Mouse (Mus musculus): ENCODE measurements around the gene Thada.
"Not testable (repeated sequence)": the region's sequence is repeated elsewhere in the genome, so short reads cannot be mapped to it uniquely, and the experiment has no call there.

The Thada gene

GRCm38 (mm10) chr17:84233758-84234157, 232.2 kb downstream of the Thada start:
- DNase-seq (ENCODE audit: inconsistent age in 2 of 2, low spot score in 1 of 2) = no peak

GRCm38 (mm10) chr17:84231361-84231760, 234.6 kb downstream of the Thada start:
- DNase-seq (ENCODE audit: inconsistent age in 2 of 2, low spot score in 1 of 2) = no peak

DNA sequence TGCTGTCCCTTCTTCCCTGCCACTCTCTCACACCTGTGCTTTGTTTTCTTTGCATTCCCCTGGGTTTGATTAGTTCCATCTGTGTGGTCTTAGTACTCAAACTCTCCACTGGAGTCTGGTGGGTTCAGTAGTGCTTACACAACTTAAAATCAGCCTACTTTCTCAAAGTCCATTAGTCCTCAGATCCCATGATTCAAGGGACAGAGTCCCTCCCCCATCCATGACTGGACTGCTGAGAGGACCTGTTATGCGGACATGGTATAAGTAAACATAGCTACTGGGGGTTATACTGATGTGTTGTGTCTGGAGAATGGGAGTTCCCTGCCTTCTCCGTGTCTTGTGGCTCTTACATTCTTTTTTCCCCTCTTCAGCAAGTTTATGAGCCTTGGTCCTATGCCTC, 237.8 kb downstream of the Thada start:
- DNase-seq (ENCODE audit: inconsistent age in 2 of 2, low spot score in 1 of 2) = no peak

- DNase-seq (ENCODE audit: inconsistent age in 2 of 2, low spot score in 1 of 2) = peak in 1 of 2 experiments; percentile 72
These were observed 239.3 kb downstream of the Thada start for GRCm38 (mm10) chr17:84226681-84227080.

DNA sequence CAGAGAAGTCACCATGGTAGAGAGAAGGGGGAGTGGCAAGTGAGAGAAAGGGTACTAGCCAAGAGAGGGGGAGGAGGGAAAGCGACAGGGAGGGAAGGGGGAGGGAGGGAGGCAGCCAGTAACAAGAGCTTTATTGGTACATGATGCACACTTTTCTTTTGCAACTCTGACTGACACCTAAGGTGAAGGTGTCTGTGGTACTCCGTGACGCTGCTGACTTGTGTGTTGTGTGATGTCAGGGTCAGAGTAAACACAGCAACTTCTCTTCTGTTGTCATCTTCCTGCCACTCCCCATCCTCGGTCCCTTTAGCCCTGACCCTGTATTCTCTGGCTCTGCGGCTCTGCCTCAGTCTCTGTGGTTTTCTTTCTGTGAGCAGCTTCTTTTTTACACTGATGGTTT, 239.8 kb downstream of the Thada start:
- DNase-seq (ENCODE audit: inconsistent age in 2 of 2, low spot score in 1 of 2) = no peak

GRCm38 (mm10) chr17:84224217-84224887, 241.7 kb downstream of the Thada start:
- no peak for DNase-seq (ENCODE audit: inconsistent age in 2 of 2, low spot score in 1 of 2)

GRCm38 (mm10) chr17:84218841-84219240, 247.2 kb downstream of the Thada start:
- not testable (repeated sequence) for DNase-seq (ENCODE audit: inconsistent age in 2 of 2, low spot score in 1 of 2)

- DNase-seq (ENCODE audit: inconsistent age in 2 of 2, low spot score in 1 of 2) = no peak
These were observed 248.3 kb downstream of the Thada start for GRCm38 (mm10) chr17:84217696-84218095.

GRCm38 (mm10) chr17:84215264-84215960, 250.6 kb downstream of the Thada start:
- DNase-seq (ENCODE audit: inconsistent age in 2 of 2, low spot score in 1 of 2) = peak; percentile 59 to 91

DNA sequence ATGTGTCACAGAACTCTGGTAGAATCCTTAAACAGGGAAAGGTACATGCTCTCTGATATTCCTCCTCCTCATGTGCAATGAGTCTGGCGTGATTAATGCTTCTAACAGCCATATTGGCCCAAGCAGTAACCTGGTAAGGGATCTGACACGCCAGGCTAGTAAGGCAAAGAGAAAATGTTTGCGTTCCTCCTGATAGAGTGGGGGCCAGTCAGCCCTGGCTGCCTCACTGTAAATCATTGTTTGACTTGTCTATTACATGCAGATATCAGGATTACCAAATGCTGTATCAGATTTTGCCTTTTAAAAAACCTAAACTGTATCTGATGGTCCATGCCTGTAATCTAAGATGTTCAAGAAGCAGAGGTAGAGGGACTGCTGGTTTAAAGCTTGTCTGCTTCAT, 252.5 kb downstream of the Thada start:
- DNase-seq (ENCODE audit: inconsistent age in 2 of 2, low spot score in 1 of 2) = no peak

- peak; percentile 58 to 83 for DNase-seq (ENCODE audit: inconsistent age in 2 of 2, low spot score in 1 of 2)
These were observed 258.4 kb downstream of the Thada start for GRCm38 (mm10) chr17:84207611-84208010.

GRCm38 (mm10) chr17:84206239-84206638, 259.8 kb downstream of the Thada start:
- DNase-seq (ENCODE audit: inconsistent age in 2 of 2, low spot score in 1 of 2) = no peak

DNA sequence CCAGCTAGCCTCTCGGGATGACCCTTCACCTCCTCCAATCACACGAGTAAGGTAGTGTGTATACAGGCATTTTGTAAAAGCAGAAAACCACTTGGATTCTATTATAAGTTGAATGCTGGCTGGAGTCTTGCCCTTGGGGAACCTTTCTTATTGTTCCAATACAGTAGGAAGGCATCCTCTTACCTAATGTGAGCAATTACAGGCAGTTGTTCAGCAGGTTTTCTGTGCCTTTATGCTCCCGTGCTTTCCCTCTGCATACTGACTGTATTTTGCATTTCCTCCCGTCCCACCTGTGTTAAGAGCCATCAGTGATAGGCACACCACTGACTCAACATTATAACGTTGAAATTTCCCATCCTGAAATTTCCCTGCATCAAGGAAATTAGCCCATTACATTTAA, 261.0 kb downstream of the Thada start:
- no peak for DNase-seq (ENCODE audit: inconsistent age in 2 of 2, low spot score in 1 of 2)

GRCm38 (mm10) chr17:84203340-84203739, 262.7 kb downstream of the Thada start:
- DNase-seq (ENCODE audit: inconsistent age in 2 of 2, low spot score in 1 of 2) = peak in 1 of 2 experiments; percentile 33

GRCm38 (mm10) chr17:84201183-84201582, 264.8 kb downstream of the Thada start:
- DNase-seq (ENCODE audit: inconsistent age in 2 of 2, low spot score in 1 of 2) = no peak

DNA sequence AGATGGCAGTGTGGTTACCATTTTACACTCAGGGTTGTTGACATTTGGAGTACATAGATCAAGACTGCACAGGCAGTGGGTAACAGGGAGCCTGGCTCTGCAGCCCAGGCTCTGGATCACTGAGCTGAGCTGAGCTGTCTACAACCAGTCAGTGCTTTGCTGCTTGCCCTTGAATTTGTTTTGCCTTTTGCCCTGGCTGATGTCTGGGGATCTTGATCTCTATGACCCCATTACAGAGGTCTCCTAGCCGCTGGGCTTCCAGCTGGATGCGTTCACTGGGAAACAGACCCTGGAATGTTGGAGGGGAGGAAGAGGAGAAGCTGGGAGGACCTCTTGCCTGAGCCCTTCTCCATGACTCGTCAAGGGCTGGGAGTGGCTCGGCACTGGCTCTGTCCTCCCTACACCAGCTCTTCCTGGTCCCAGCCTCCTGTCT, 268.1 kb downstream of the Thada start:
- peak in 1 of 2 experiments; percentile 38 for DNase-seq (ENCODE audit: inconsistent age in 2 of 2, low spot score in 1 of 2)

GRCm38 (mm10) chr17:84196329-84196728, 269.7 kb downstream of the Thada start:
- no peak for DNase-seq (ENCODE audit: inconsistent age in 2 of 2, low spot score in 1 of 2)

DNA sequence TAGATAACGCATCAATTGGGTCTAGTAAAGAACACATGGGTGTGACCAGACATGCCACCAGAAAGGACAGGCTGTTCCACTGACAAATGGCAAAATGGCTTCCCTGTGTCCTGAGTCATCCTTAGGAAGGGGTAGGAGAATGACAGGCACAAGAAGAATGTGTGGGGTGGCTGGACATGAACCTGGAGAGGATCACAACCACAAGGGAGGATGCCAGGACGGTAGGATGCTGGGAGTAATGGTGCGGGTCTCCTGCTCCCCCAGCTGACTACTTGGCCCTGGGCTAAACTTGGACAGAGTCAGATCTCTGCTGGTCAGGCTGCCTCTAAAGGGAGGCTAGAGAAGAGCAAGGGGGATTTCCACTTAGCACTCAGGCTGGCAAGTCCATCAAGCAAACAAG, 270.2 kb downstream of the Thada start:
- DNase-seq (ENCODE audit: inconsistent age in 2 of 2, low spot score in 1 of 2) = peak; percentile 47 to 66

DNA sequence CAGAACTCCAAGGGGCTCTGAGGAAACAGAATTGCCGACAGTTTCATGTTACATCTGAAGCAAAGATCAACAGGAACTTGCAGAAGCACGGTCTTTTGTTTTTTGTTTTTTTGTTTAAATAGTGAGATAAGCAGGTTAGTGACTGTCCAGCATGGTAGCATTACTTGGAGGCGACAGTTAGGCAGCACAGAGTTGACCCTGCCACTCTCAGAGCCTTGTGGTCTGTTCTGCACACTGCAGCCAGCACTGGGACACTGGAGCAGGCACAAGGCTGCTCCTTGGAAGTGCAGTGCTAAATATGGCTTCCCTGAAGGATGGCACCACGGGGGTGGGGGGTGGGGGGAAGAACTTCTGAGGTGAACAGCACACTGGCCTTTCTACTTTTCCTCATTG, 271.0 kb downstream of the Thada start:
- DNase-seq (ENCODE audit: inconsistent age in 2 of 2, low spot score in 1 of 2) = peak in 1 of 2 experiments; percentile 4

GRCm38 (mm10) chr17:84194282-84195002, 271.6 kb downstream of the Thada start:
- DNase-seq (ENCODE audit: inconsistent age in 2 of 2, low spot score in 1 of 2) = peak in 1 of 2 experiments; percentile 4

DNA sequence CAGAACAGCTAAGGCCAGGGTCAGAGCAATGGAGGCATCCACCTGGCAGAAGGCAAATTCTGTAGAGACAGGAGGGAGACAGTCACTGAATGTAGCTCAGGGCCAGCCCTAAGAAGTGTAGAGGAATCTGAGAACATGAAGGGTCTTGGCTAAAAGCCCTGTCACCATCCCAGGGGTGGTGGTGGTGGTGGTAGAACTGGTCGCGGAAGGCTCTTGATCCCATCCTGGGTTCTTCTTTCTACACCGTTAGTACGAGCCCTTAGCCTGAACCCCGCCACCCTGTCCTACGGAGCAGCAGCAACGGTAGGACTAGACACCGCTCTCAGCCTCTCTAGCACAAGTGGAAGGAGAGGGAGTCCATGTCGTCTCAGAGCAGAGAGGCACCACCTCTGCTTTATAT, 272.6 kb downstream of the Thada start:
- peak; percentile 7 to 25 for DNase-seq (ENCODE audit: inconsistent age in 2 of 2, low spot score in 1 of 2)

GRCm38 (mm10) chr17:84191946-84192345, 274.1 kb downstream of the Thada start:
- DNase-seq (ENCODE audit: inconsistent age in 2 of 2, low spot score in 1 of 2) = peak in 1 of 2 experiments; percentile 26
